Mouse (Mus musculus): ENCODE data around the gene Krtap4-13.
"Not testable (repeated sequence)": the region's sequence is repeated elsewhere in the genome, so short reads cannot be mapped to it uniquely, and the experiment has no call there.

Gene Krtap4-13

DNA sequence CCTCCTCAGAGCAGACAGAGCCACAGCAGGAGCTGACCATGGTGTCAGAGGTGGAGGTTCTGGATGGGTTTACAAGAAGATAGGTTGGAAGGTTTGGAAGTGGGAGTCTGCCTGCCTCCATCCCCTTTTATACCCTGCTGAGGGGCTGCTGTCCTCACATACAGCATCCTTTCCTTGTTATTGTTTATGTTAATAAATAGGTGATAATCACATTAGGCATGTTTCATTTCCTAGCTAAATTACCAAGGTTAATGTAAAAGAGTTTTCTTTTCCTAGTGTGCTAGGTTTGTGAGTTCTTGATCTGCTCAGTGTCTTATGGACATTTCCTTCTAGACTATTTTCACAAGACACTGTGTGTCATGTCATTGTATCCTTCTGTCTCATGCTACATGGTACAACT lies at the start of gene Krtap4-13:
Gene Krtap4-13 (minus strand): TSS at position 101 of the 400 bp plus-strand sequence.
- not testable (repeated sequence) for DNase-seq (ENCODE audit: low read depth)

- DNase-seq (ENCODE audit: low read depth) = no peak
Observed at GRCm38 (mm10) chr11:99858761-99859160, 49.1 kb upstream of the Krtap4-13 start.

GRCm38 (mm10) chr11:99857617-99858016 lies 47.9 kb upstream of the Krtap4-13 start, which contains the start of gene Gm11568:
Gene Gm11568 (plus strand): TSS chr11:99857917.
- no peak for DNase-seq (ENCODE audit: low read depth)

GRCm38 (mm10) chr11:99854121-99854520 lies 44.4 kb upstream of the Krtap4-13 start:
- DNase-seq (ENCODE audit: low read depth) = no peak

DNA sequence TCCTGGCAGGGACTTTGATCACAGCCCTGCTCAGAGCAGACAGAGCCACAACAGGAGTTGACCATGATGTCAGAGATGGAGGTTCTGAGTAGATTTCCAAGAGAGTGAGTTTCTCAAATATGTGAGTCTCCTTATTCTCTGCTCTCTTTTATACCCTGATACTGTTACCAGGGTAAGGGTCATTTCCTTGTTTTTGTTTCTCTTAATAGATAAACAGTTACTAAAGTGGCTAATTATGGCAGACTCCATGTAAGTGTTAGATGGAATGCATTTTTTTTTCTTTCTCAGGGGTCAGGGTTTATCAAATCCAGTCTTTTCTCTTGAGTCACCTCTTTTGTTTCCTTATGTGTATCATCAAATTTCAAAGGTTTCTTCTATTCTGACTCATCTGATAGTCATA lies 41.8 kb upstream of the Krtap4-13 start, which contains the start of gene Krtap4-16:
Gene Krtap4-16 (minus strand): TSS at position 101 of the 400 bp plus-strand sequence.
- DNase-seq (ENCODE audit: low read depth) = no peak

- DNase-seq (ENCODE audit: low read depth) = no peak
Observed at GRCm38 (mm10) chr11:99846746-99847145, 37.1 kb upstream of the Krtap4-13 start.

DNA sequence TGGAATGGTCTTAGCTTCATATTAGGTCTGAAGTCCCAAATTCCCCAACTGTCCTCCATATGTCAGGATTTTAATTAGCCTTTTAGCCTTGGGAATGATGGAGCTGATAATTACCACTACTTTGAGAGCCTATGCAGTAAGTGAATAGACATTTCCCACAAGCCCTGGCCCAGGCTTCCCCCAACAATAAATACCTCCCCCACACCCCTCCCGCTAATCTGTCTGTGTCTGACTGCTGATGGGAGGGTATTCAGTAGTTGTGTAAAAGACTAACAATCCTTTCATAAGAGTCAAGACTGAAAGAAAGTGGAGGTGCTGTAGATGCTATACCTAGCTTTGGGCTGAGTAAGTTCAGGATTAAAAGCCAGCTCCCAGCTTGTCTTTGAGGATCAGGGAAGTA lies 32.5 kb upstream of the Krtap4-13 start:
- DNase-seq (ENCODE audit: low read depth) = no peak

- no peak for DNase-seq (ENCODE audit: low read depth)
Observed at GRCm38 (mm10) chr11:99837966-99838365, 28.3 kb upstream of the Krtap4-13 start, which contains the start of gene 2300003K06Rik. Gene 2300003K06Rik (minus strand): TSS chr11:99838066.

- not testable (repeated sequence) for DNase-seq (ENCODE audit: low read depth)
Observed at GRCm38 (mm10) chr11:99815566-99815965, 5.9 kb upstream of the Krtap4-13 start, which contains the start of gene Gm11564. Gene Gm11564 (minus strand): TSS chr11:99815666.

GRCm38 (mm10) chr11:99804346-99804745 lies 5.3 kb downstream of the Krtap4-13 start, which contains the start of gene Gm11554:
Gene Gm11554 (minus strand): TSS chr11:99804446.
- DNase-seq (ENCODE audit: low read depth) = not testable (repeated sequence)

DNA sequence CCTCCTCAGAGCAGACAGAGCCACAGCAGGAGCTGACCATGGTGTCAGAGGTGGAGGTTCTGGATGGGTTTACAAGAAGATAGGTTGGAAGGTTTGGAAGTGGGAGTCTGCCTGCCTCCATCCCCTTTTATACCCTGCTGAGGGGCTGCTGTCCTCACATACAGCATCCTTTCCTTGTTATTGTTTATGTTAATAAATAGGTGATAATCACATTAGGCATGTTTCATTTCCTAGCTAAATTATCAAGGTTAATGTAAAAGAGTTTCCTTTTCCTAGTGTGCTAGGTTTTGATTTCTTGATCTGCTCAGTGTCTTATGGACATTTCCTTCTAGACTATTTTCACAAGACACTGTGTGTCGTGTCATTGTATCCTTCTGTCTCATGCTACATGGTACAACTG lies 10.9 kb downstream of the Krtap4-13 start, which contains the start of gene Gm11569:
Gene Gm11569 (minus strand): TSS at position 101 of the 400 bp plus-strand sequence.
- not testable (repeated sequence) for DNase-seq (ENCODE audit: low read depth)

DNA sequence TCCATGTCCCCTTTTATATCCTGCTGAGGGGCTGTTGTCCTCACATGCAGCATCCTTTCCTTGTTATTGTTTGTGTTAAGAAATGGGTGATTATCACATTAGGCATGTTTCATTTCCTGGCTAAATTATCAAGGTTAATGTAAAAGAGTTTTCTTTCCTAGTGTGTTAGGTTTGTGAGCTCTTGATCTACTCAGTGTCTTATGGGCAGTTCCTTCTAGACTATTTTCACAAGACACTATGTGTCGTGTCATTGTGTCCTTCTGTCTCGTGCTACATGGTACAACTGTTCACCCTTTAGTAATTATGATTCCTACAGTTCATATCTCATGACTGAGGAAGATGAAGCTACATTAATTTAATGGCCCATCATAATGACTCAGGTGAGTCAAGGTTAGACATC lies 16.3 kb downstream of the Krtap4-13 start, which contains the start of gene Gm11596:
Gene Gm11596 (minus strand): TSS at position 101 of the 400 bp plus-strand sequence.
- no peak for DNase-seq (ENCODE audit: low read depth)

- DNase-seq (ENCODE audit: low read depth) = not testable (repeated sequence)
Observed at GRCm38 (mm10) chr11:99784900-99785299, 24.8 kb downstream of the Krtap4-13 start, which contains the start of gene Krtap4-9. Gene Krtap4-9 (plus strand): TSS chr11:99785200.

- no peak for DNase-seq (ENCODE audit: low read depth)
Observed at GRCm38 (mm10) chr11:99780604-99781003, 29.1 kb downstream of the Krtap4-13 start, which contains the start of gene Krtap4-8. Gene Krtap4-8 (minus strand): TSS chr11:99780704.

GRCm38 (mm10) chr11:99778401-99778800 lies 31.3 kb downstream of the Krtap4-13 start:
- DNase-seq (ENCODE audit: low read depth) = no peak

GRCm38 (mm10) chr11:99772813-99773212 lies 36.9 kb downstream of the Krtap4-13 start, which contains the start of gene Gm11595:
Gene Gm11595 (minus strand): TSS chr11:99772913.
- not testable (repeated sequence) for DNase-seq (ENCODE audit: low read depth)

DNA sequence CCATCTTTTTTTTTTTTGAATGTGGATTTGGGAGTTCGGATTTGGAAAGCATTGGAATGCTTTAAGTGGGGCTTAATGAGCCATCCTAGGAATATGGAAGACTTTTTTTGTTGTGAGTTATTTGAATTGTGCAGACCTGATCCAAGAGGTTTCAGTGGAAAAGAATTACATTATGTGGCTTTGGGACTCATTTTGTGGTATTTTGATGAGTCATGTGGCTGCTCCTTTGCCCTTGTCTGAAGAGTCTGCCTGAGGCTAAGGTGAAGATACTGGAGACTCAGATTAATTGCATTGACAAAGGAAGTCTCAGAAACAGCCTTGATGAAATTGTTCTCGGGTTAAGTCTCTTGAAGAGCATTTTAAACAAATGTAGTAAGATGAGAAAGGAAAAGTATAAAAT lies 41.3 kb downstream of the Krtap4-13 start:
- no peak for DNase-seq (ENCODE audit: low read depth)
